In the genomic region with DNA sequence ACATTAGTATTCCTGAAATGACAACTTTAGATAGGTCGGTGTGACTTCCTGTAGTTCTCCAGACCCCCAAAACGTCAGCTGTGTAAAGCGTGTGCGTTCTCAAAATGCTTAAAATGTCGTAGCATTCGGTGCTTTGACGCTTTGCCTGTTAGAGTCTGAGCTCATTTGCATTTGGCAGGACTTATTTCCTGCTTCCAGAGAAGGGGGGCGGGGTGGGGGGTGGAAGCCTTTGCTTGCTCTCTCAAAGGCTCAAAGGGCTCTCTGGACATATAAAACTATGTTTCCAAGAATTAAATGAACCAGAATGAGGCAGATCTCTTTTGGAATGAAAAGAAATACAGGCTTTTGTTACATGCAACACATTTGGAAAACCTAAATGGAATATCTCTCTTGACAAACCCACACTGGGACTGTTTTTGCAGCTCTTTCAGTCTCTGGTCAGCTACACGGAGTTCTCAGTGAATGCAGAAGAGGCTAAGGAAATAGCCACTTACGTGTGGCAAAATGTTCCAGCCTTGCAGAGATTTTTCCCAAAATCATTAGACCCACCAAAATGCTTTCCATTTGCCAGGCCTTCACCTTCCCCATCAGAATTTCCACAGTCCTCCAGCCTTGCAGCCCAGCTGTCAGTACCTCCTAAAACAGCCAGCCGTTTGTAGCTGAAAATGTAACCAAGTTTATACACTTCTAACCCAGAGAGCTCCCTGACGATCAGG, we compare ENCODE assay signal across 8 mouse cellular contexts.
DNase-seq lines count a peak whose midpoint lies in the region; ATAC-seq and TF ChIP-seq lines count a peak whose summit lies in the region.

No protein-coding gene starts in this region.

- H3K9me3 ChIP-seq in forebrain, embryonic 10.5 days: no peaks in the 10 kb centered on the region
- no peaks in the 10 kb centered on the region for H3K9me3 ChIP-seq in lung, embryonic 16.5 days (ENCODE audit: control insufficient read depth, low read length)

- peak; percentile 27 for DNase-seq in forebrain, embryonic 10.5 days (ENCODE audit: extremely low spot score, low spot score)
- DNase-seq in heart, postnatal 4 days: peak; percentile 54
- DNase-seq in large intestine, adult 2 months (ENCODE audit: low read depth, low spot score): peak; percentile 63
- DNase-seq in retina, adult 2 months (ENCODE audit: low read depth, low spot score): peak; percentile 15
- no peak for DNase-seq in spleen, postnatal 4 days (ENCODE audit: low spot score in 2 of 2)

- TF ChIP-seq POLR2A in bone marrow macrophage, adult 2 months (IDR thresholded peaks at IDR 0.05; ENCODE audit: borderline replicate concordance, low read depth, low read length): no peak

- peak; percentile 61 for ATAC-seq in lung, embryonic 16.5 days (ENCODE audit: low read depth)

- H3K4me2 ChIP-seq in lung, embryonic 16.5 days (ENCODE audit: low read depth, low read length): peak overlapping the region; percentile 55

- H3K4me3 ChIP-seq in C2C12 (ENCODE audit: insufficient read depth, poor library complexity, severe bottlenecking): peak overlapping the region; percentile 16
- peak overlapping the region; percentile 54 for H3K4me3 ChIP-seq in bone marrow macrophage, adult 2 months (ENCODE audit: insufficient read depth, low read length)
- peak overlapping the region; percentile 53 for H3K4me3 ChIP-seq in forebrain, embryonic 10.5 days
- H3K4me3 ChIP-seq in lung, embryonic 16.5 days (ENCODE audit: low read length): peak overlapping the region; percentile 46

- 6% methylated on average over 12 of the region's 12 CpGs for WGBS in forebrain, embryonic 10.5 days
- WGBS in large intestine, adult 2 months: 3% methylated on average over 12 of the region's 12 CpGs
- 4% methylated on average over 12 of the region's 12 CpGs for WGBS in lung, embryonic 16.5 days

- H3ac ChIP-seq in C2C12 (ENCODE audit: control insufficient read depth, insufficient read length, low read depth): no peak overlapping the region

- no peaks in the 10 kb centered on the region for H3K27me3 ChIP-seq in C2C12 (ENCODE audit: control insufficient read depth, insufficient read depth, insufficient read length)
- H3K27me3 ChIP-seq in forebrain, embryonic 10.5 days (ENCODE audit: poor library complexity, severe bottlenecking): no peaks in the 10 kb centered on the region
- no peaks in the 10 kb centered on the region for H3K27me3 ChIP-seq in lung, embryonic 16.5 days (ENCODE audit: control insufficient read depth, insufficient read depth, low read depth, low read length)

- H3K4me1 ChIP-seq in bone marrow macrophage, adult 2 months (ENCODE audit: control insufficient read depth, insufficient read depth, low read length): peaks cover 16% of the 10 kb centered on the region
- H3K4me1 ChIP-seq in forebrain, embryonic 10.5 days: peaks cover 43% of the 10 kb centered on the region
- H3K4me1 ChIP-seq in lung, embryonic 16.5 days (replicated peaks; ENCODE audit: control insufficient read depth, insufficient read depth, low read length): peaks cover 17% of the 10 kb centered on the region

- H3K79me3 ChIP-seq in C2C12 (ENCODE audit: low read depth): no peaks in the 10 kb centered on the region

- H3K9ac ChIP-seq in lung, embryonic 16.5 days (ENCODE audit: low read length): peak overlapping the region; percentile 60

- peak overlapping the region; percentile 32 for H3K27ac ChIP-seq in bone marrow macrophage, adult 2 months (ENCODE audit: insufficient read depth, low read depth, low read length)
- H3K27ac ChIP-seq in forebrain, embryonic 10.5 days: peak overlapping the region; percentile 86
- peak overlapping the region; percentile 97 for H3K27ac ChIP-seq in lung, embryonic 16.5 days (ENCODE audit: low read length)

- no peaks in the 10 kb centered on the region for H3K79me2 ChIP-seq in C2C12 (ENCODE audit: control insufficient read depth, insufficient read depth)

- no peaks in the 10 kb centered on the region for H3K36me3 ChIP-seq in C2C12 (ENCODE audit: control insufficient read depth, insufficient read depth)
- no peaks in the 10 kb centered on the region for H3K36me3 ChIP-seq in forebrain, embryonic 10.5 days (replicated peaks)
- no peaks in the 10 kb centered on the region for H3K36me3 ChIP-seq in lung, embryonic 16.5 days (ENCODE audit: control insufficient read depth, insufficient read depth, low read length)

- no peak for TF ChIP-seq CTCF in C2C12 (IDR thresholded peaks at IDR 0.05; ENCODE audit: control insufficient read depth, insufficient read depth, insufficient read length)
- no peak for TF ChIP-seq CTCF in bone marrow macrophage, adult 2 months (IDR thresholded peaks at IDR 0.05; ENCODE audit: low read depth, low read length)

TF ChIP-seq in C2C12, 6 proteins besides CTCF, POLR2A, EP300 and RAD21:
- TF ChIP-seq USF1 (IDR thresholded peaks at IDR 0.05; ENCODE audit: low read depth): no peak
- TF ChIP-seq FOSL1 (IDR thresholded peaks at IDR 0.05; ENCODE audit: insufficient read depth, low read length, poor library complexity, severe bottlenecking): no peak
- TF ChIP-seq MYOG (IDR thresholded peaks at IDR 0.05; ENCODE audit: control insufficient read depth, extremely low read depth, insufficient read length): no peak
- no peak for TF ChIP-seq CEBPB (IDR thresholded peaks at IDR 0.05; ENCODE audit: low read depth)
- no peak for TF ChIP-seq MAX (IDR thresholded peaks at IDR 0.05)
TF ChIP-seq in C2C12: peak in this region for 0.

Comparison
In these comparisons a context has a peak if more than half of its experiments do, and no peak if none do; other contexts are left out.
1. H3K27ac ChIP-seq: peak in every context shown above with its lines; median percentile 97 in lung, embryonic 16.5 days; 86 in forebrain, embryonic 10.5 days; 32 in bone marrow macrophage, adult 2 months.
2. DNase-seq: peak in forebrain, embryonic 10.5 days (single experiment), heart, postnatal 4 days (single experiment), large intestine, adult 2 months (single experiment) and retina, adult 2 months (single experiment); none in spleen, postnatal 4 days (0 of 2).
3. Peak in every context shown above with its lines, with median percentiles within 50 percentile points of each other: H3K4me3 ChIP-seq.